Mouse (Mus musculus) cerebellum, adult 2 months (tissue): ENCODE data around the gene 1700003F12Rik. TPM values are rescaled to one million over a fixed set of nuclear protein-coding genes. Genes with fewer than 3 reads are reported as not detected.

Source experiments
- DNase-seq, 2 experiments: peaks; one replicate each; pipeline ENCODE4 v3.0.0; 2021
- H3K27ac ChIP-seq: fragments of 200-500 bp; 2 replicates; pipeline ENCODE4 v1.5.1; 2012; ENCODE audit warnings: low read length, control low read depth, inconsistent platforms; ENCODE audit not compliant: insufficient read depth
- H3K27me3 ChIP-seq: fragments of 200-500 bp; 2 replicates; pipeline ENCODE4 v1.6.1; 2012; ENCODE audit warnings: inconsistent platforms, mild to moderate bottlenecking, low read length, moderate library complexity; ENCODE audit not compliant: control insufficient read depth, insufficient read depth
- H3K4me1 ChIP-seq: fragments of 200-500 bp; 2 replicates; pipeline ENCODE4 v1.6.1; 2011; ENCODE audit warnings: low read length; ENCODE audit not compliant: control insufficient read depth, insufficient read depth
- H3K4me3 ChIP-seq: fragments of 200-500 bp; replicated peaks from 2 replicates; pipeline ENCODE3; 2011; ENCODE audit warnings: mild to moderate bottlenecking, low read depth, low read length, control low read depth; ENCODE audit not compliant: insufficient read depth
- CTCF ChIP-seq: fragments of 200-500 bp; IDR thresholded peaks from 2 replicates; pipeline ENCODE4 v1.5.1; 2011; ENCODE audit warnings: low read depth, mild to moderate bottlenecking, control low read depth, low read length, moderate library complexity, borderline replicate concordance; ENCODE audit not compliant: insufficient read depth
- POLR2A ChIP-seq: fragments of 200-500 bp; IDR thresholded peaks from 2 replicates; pipeline ENCODE4 v1.6.1; 2011; ENCODE audit warnings: low read length, control low read depth, borderline replicate concordance; ENCODE audit not compliant: insufficient read depth
- WGBS: fragments of 180-500 bp; shearing (Covaris S2); methylation state at CpG from one replicate; pipeline ENCODE4 v1.1.7; 2018; 5-methylcytosine and 5-hydroxymethylcytosine counted together
- polyA plus RNA-seq: library from polyadenylated mRNA; depleted of rRNA; stranded (reverse); fragments of >200 nt; gene quantifications from 2 replicates; pipeline ENCODE4 v1.2.3, GENCODE M21; 2012

1700003F12Rik gene
- polyA plus RNA-seq, 1 experiment = 1.4 TPM

DNA sequence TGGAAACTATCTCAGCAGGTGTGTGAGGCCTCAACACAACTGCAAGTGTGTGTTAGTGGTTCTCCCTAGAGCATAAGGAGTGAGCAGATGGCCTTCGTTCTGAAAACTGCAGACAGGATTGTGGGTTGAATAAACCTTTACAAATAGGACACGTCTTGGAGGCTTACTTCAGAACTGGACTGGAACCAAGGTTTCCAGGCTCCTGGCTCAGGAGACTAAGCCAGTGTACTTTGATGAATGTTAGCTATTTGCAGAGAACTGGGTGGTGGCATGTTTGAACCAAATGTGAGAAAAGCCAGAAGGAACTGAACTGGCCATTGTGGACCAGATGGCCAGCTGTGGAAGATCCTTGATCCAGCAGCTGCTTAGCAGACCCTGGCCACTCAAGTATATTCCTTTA lies 8.6 kb upstream of the 1700003F12Rik start:
- TF ChIP-seq CTCF = no peak
- TF ChIP-seq POLR2A = no peak
- Histone ChIP-seq H3K27ac (no peak overlapping the region), H3K27me3 (no peaks in the 10 kb centered on the region), H3K4me1 (peaks cover 12% of the 10 kb centered on the region), H3K4me3 (no peak overlapping the region)
- WGBS = 5% methylated on average over 2 of the region's 2 CpGs
- DNase-seq = peak; percentile 48 to 78

DNA sequence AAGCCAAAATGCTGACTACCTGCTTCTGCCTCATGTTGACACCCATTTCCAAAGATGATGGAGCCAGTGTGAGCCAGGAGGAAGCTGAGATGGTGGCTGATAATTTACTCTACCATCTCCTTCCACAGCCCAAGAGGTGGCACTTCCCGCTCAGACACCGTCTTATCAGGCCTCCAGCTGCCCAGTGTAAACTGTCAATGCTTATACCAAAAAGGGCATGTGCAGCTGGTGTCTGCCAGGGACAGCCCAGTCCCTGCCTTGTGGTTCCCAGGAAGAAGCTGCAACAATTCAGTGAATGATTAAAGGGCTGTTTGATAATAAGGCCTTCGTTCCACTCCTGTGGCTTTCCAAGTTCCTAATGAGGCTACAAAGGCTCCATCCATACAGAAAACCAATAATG lies 8.2 kb upstream of the 1700003F12Rik start:
- TF ChIP-seq CTCF = no peak
- TF ChIP-seq POLR2A = no peak
- no peak for DNase-seq
- H3K4me1 ChIP-seq = peaks cover 13% of the 10 kb centered on the region
- WGBS = 67% methylated on average over 3 of the region's 3 CpGs
- H3K4me3 ChIP-seq = no peak overlapping the region
- H3K27ac ChIP-seq = no peak overlapping the region
- H3K27me3 ChIP-seq = no peaks in the 10 kb centered on the region

DNA sequence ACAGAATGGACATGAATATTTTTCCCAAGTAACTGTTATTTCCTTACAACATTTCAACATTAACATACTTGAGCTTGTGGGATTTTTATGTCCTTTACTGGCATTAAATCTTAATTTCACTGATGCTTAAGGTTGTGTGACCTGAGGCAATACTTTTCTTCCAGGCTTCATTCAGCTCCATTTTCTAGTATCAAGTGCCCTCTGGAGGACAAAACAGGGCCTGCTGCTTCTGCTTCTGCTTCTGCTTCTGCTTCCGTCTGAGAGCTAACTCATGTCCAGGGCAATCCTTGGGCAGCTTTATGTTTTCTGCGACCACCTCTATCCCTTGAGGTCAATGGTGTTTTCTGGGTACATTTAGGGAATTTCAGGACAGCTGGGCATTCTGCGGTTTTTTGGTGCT lies 7.2 kb upstream of the 1700003F12Rik start:
- peak; percentile 47 to 53 for DNase-seq
- Histone ChIP-seq H3K4me1 (peaks cover 19% of the 10 kb centered on the region), H3K4me3 (no peak overlapping the region), H3K27ac (no peak overlapping the region), H3K27me3 (no peaks in the 10 kb centered on the region)
- TF ChIP-seq POLR2A = no peak
- peak; percentile 62 for TF ChIP-seq CTCF
- WGBS = 61% methylated on average over 3 of the region's 3 CpGs

DNA sequence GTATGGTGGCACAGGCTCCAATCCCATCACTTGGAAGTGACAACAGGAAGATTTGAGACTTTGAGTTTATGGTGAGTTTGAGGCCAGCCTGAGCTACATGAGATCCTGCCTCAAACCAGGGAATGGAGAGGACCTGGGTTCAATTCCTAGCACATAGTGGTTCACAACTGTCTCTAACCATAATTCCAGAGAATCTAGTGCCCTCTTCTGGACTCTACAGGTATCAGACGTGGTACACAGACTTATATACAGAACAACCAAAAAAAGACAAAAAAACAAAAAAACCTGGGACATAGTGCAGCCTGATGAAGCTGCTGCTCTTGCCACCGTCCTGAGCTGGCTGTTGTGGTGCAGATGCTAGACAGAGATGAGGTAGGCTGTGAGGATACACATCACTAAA lies 5.3 kb upstream of the 1700003F12Rik start:
- TF ChIP-seq POLR2A (no peak), CTCF (no peak)
- whole genome bisulfite sequencing = 95% methylated on average over 2 of the region's 2 CpGs
- DNase-seq = no peak

DNA sequence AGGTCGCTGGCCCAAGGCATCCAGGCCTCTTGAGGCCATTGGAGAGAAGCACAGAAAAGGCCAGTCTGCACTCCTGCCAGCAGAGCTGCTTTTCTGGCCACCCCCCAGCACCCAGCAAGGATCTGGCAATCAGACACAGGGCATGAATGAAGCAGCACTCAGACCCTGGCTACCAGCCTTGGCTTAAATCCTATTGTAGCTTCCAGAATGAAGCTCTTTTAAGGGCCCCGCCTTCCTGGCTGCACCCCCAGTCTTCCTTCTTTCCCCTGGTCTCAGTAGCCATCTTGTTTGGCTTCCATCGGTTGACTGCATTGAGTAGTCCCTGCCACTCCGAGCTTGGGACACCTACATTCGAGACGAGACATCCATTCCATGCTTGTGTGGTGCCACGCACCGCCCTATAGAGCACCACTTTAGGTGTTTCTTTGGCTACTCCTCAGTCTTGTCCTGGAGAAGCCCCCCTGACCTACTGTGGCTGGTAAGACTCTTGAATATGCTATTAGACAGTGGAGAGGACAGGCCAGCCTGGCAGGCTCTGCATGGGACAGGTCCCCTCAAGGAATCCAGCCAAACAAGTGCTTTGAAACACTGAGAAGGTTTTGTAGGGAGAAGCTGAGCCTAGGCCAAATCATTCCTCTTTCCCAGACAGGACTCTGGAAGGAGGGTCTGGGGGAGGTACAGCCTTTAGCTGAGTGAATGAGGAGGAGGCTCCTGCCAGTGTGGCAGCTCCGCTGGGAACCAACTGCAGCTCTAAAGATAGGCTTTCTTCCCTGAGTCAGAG lies 3.1 kb upstream of the 1700003F12Rik start:
- DNase-seq = peak; percentile 98 to 99
- Histone ChIP-seq H3K4me1 (peaks cover 11% of the 10 kb centered on the region), H3K4me3 (no peak overlapping the region), H3K27ac (no peak overlapping the region), H3K27me3 (no peaks in the 10 kb centered on the region)
- 29% methylated on average over 9 of the region's 9 CpGs for WGBS
- TF ChIP-seq POLR2A = no peak
- peak; percentile 25; the same call in 1 of the 2 replicates for TF ChIP-seq CTCF

More for the DNA sequence above, 5.3 kb upstream of the 1700003F12Rik start:
- H3K27ac ChIP-seq = no peak overlapping the region
- H3K4me1 ChIP-seq = peaks cover 19% of the 10 kb centered on the region
- H3K27me3 ChIP-seq = no peaks in the 10 kb centered on the region
- no peak overlapping the region for H3K4me3 ChIP-seq

DNA sequence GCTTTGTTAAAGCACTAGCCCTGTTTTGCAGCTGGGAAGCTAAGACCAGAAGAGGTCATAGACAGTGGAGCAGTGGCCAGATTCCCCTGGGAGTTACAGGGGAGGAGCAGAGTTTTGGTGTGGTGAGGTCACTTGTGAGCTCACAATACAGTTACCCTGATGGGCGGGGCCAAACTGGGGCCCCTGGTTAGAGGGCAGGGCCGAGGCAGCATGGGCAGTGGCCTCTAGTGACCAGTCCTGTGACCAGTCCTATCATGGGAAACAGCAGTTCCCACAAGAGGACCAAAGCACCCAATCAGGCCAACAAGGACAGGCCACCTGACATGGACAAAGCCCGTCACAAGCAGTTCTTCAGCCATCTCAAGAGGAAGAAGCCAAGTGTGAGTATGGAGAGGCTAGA lies 1.8 kb downstream of the 1700003F12Rik start:
- peak in 1 of 2 experiments; percentile 17 for DNase-seq
- Histone ChIP-seq H3K27ac (no peak overlapping the region), H3K27me3 (no peaks in the 10 kb centered on the region), H3K4me3 (no peak overlapping the region), H3K4me1 (peaks cover 26% of the 10 kb centered on the region)
- TF ChIP-seq POLR2A (no peak), CTCF (no peak)
- WGBS = 94% methylated on average over 3 of the region's 3 CpGs

DNA sequence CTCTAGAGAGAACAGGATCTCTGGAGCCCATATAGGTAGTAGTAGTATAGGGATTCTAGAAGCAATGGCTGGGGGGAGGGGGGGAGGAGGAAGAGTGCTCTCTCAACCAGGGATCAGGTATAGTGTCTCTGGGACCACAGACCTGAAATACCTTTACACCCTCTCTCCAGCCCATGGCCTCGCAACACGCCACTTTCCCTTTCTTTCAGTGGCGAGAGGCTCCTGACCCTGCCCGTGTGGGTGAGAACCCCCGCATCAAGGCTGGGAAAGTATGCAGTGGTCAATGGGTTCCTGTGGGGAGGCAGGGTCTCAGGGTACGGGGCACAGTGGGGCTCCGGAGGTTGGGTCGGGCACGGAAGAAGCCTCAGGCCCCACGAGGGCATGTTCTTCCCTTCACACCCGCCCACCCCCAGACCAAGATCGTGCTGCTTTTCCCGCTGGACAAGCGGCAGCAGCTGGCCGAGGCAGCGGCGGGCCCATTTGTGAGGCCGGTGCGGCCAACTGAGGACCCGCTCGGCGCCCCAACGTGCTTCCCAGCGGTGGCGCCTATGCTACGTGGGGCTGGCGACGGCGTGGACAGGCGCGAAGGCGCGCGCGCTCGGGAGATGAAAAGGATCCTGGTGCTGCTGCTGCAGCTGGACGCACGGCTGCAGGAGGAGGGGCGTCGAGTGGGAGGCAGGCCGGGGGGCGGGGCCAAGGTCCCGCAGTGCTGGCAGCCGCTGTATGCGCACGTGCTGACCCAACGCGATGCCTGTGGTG lies 2.4 kb downstream of the 1700003F12Rik start:
- TF ChIP-seq POLR2A (no peak), CTCF (no peak)
- WGBS = 29% methylated on average over 47 of the region's 48 CpGs
- peak in 1 of 2 experiments; percentile 32 for DNase-seq
- Histone ChIP-seq H3K4me3 (no peak overlapping the region), H3K27ac (no peak overlapping the region), H3K4me1 (peaks cover 20% of the 10 kb centered on the region), H3K27me3 (no peaks in the 10 kb centered on the region)

GRCm38 (mm10) chr2:154549886-154550189 lies 3.0 kb downstream of the 1700003F12Rik start:
- Histone ChIP-seq H3K27ac (no peak overlapping the region), H3K4me3 (no peak overlapping the region), H3K27me3 (no peaks in the 10 kb centered on the region), H3K4me1 (peaks cover 19% of the 10 kb centered on the region)
- 18% methylated on average over 20 of the region's 20 CpGs for WGBS
- no peak for TF ChIP-seq POLR2A
- no peak for TF ChIP-seq CTCF
- no peak for DNase-seq
